In genomic region chr5:121157489-121157888, GRCm38 (mm10) we compare ENCODE assay signal across 18 mouse cellular contexts. TPM values are rescaled to one million over a fixed set of nuclear protein-coding genes. Genes with fewer than 3 reads are reported as not detected.
DNase-seq lines count a peak whose midpoint lies in the region; TF ChIP-seq lines count a peak whose summit lies in the region.
"Had no signal": no experiment of that assay in that cellular context is flagged by ENCODE, and none has a peak within 500 bp of the region (broad histone marks: within the 10 kb centered on the region; RNA-seq: fewer than 3 reads in every experiment).

No protein-coding gene starts in this region.

- no peak for TF ChIP-seq CTCF in layer of hippocampus, adult 2 months (conservative IDR thresholded peaks at IDR 0.05)
- TF ChIP-seq CTCF in cerebellum, adult 2 months (IDR thresholded peaks at IDR 0.05; ENCODE audit: borderline replicate concordance, insufficient read depth, low read depth, low read length) = no peak

- H3K27me3 ChIP-seq in cerebellum, adult 2 months (ENCODE audit: control insufficient read depth, insufficient read depth, low read length) = no peaks in the 10 kb centered on the region
- H3K27me3 ChIP-seq: CH12.LX; embryonic facial prominence, embryonic 13.5 days; forebrain, embryonic 12.5 days; heart, embryonic 15.5 days; intestine, embryonic 15.5 days; Patski had no signal

- peaks cover 36% of the 10 kb centered on the region for H3K4me1 ChIP-seq in cerebellum, adult 2 months (ENCODE audit: control insufficient read depth, insufficient read depth, low read length)
- H3K4me1 ChIP-seq: embryonic facial prominence, embryonic 13.5 days; forebrain, embryonic 12.5 days; intestine, embryonic 15.5 days had no signal

- no peak for TF ChIP-seq POLR2A in cerebellum, adult 2 months (IDR thresholded peaks at IDR 0.05; ENCODE audit: borderline replicate concordance, insufficient read depth, low read length)

- WGBS in cerebellum, adult 2 months = 24% methylated on average over 5 of the region's 5 CpGs

- peak; percentile 59 to 67 for DNase-seq in cerebellum, adult 18-20 months
- no peak for DNase-seq in cerebellum, adult 11 months
- no peak for DNase-seq in layer of hippocampus, adult 2 months (ENCODE audit: low spot score in 2 of 2)
- no peak for DNase-seq in layer of hippocampus, postnatal 10 days (ENCODE audit: low spot score in 2 of 2)
- DNase-seq in cerebellum, adult 2 months = peak; percentile 56 to 73
- DNase-seq in cerebellum, postnatal 25 days = peak; percentile 55 to 64
- no peak for DNase-seq in kidney, postnatal 36 days
- DNase-seq: adrenal gland, postnatal 36 days; heart, adult 18-20 months; kidney, adult 18-20 months had no signal

- no peak overlapping the region for H3K4me3 ChIP-seq in layer of hippocampus, adult 2 months
- H3K4me3 ChIP-seq in cerebellum, adult 2 months (replicated peaks; ENCODE audit: insufficient read depth, low read depth, low read length) = no peak overlapping the region
- H3K4me3 ChIP-seq: embryonic facial prominence, embryonic 13.5 days; forebrain, embryonic 12.5 days; heart, embryonic 15.5 days; hindbrain, embryonic 10.5 days; intestine, embryonic 15.5 days had no signal

- 0 out of 2 replicates have a peak overlapping the region, but pooled peaks have one; percentile 11 for H3K27ac ChIP-seq in layer of hippocampus, adult 2 months
- peak overlapping the region; percentile 79 for H3K27ac ChIP-seq in cerebellum, adult 2 months (ENCODE audit: insufficient read depth, low read length)
- H3K27ac ChIP-seq: embryonic facial prominence, embryonic 13.5 days; forebrain, embryonic 12.5 days; heart, embryonic 15.5 days; hindbrain, embryonic 10.5 days; hindbrain, embryonic 14.5 days; intestine, embryonic 15.5 days had no signal

RNA-seq across cellular contexts. Expression of gene Ptpn11, which starts 33.7 kb away (rescaled TPM):
- total RNA-seq in layer of hippocampus, adult 2 months (2021) = 10 to 100 TPM; 94.9 to 97.9 TPM
- total RNA-seq in layer of hippocampus, postnatal 10 days (2021) = 10 to 100 TPM; 78.1 to 82.4 TPM
- 89.0 and 91.8 TPM in 2 replicates for polyA plus RNA-seq in cerebellum, adult 2 months (2012; rRNA removed)

RNA-seq across cellular contexts. Expression of gene Rpl6, which starts 46.8 kb away (rescaled TPM):
- total RNA-seq in layer of hippocampus, adult 2 months (2021) = 100 to 1,000 TPM; 472 to 483 TPM
- total RNA-seq in layer of hippocampus, postnatal 10 days (2021) = 100 to 1,000 TPM; 520 to 542 TPM
- 363 and 400 TPM in 2 replicates for polyA plus RNA-seq in cerebellum, adult 2 months (2012; rRNA removed)

Comparison
In these comparisons a context has a peak if more than half of its experiments do, and no peak if none do; other contexts are left out.
1. DNase-seq: peak in cerebellum, adult 18-20 months (2 of 2), cerebellum, adult 2 months (2 of 2) and cerebellum, postnatal 25 days (2 of 2); none in cerebellum, adult 11 months (single experiment), layer of hippocampus, adult 2 months (0 of 2), layer of hippocampus, postnatal 10 days (0 of 2) and kidney, postnatal 36 days (0 of 2).